Mouse (Mus musculus) heart, adult 2 months (tissue): ENCODE measurements around the gene Map2k5. TPM values are rescaled to one million over a fixed set of nuclear protein-coding genes. Genes with fewer than 3 reads are reported as not detected.
A peak's percentile ranks its signal among the peaks of the same experiment; 100 is the strongest.

ENCODE experiments used
- DNase-seq, 2 experiments: peaks; one replicate each; pipeline ENCODE4 v3.0.0; 2021
- H3K27ac ChIP-seq: fragments of 200-600 bp; 2 replicates; pipeline ENCODE4 v1.8.1; 2022
- H3K27me3 ChIP-seq: fragments of 200-500 bp; 2 replicates; pipeline ENCODE4 v1.6.1; 2012; ENCODE audit warnings: mild to moderate bottlenecking, low read length, inconsistent platforms, mixed read lengths; ENCODE audit not compliant: control insufficient read depth, insufficient read depth
- H3K36me3 ChIP-seq: fragments of 200-500 bp; 2 replicates; pipeline ENCODE4 v1.6.1; 2012; ENCODE audit warnings: low read length, inconsistent platforms; ENCODE audit not compliant: control insufficient read depth, insufficient read depth
- H3K4me1 ChIP-seq: fragments of 200-500 bp; 2 replicates; pipeline ENCODE4 v1.6.1; 2011; ENCODE audit warnings: low read length; ENCODE audit not compliant: control insufficient read depth, insufficient read depth
- H3K4me3 ChIP-seq: fragments of 200-600 bp; 2 replicates; pipeline ENCODE4 v1.8.1; 2022
- H3K79me2 ChIP-seq: fragments of 200-500 bp; replicated peaks from 2 replicates; pipeline ENCODE4 v1.6.1; 2012; ENCODE audit warnings: mild to moderate bottlenecking, inconsistent platforms, low read length, moderate library complexity, mixed read lengths; ENCODE audit not compliant: control insufficient read depth, insufficient read depth
- H3K9ac ChIP-seq: fragments of 200-500 bp; 2 replicates; pipeline ENCODE4 v1.6.1; 2012; ENCODE audit warnings: low read depth, mild to moderate bottlenecking, control low read depth, inconsistent platforms, low read length, mixed read lengths
- CTCF ChIP-seq: fragments of 200-600 bp; IDR thresholded peaks from 2 replicates; pipeline ENCODE4 v1.8.1; 2022; ENCODE audit warnings: antibody characterized with exemption, mild to moderate bottlenecking, moderate library complexity
- EP300 ChIP-seq: fragments of 200-500 bp; IDR thresholded peaks from 2 replicates; pipeline ENCODE4 v1.6.1; 2011; ENCODE audit warnings: low read depth, low read length, control low read depth; ENCODE audit not compliant: insufficient read depth
- POLR2A ChIP-seq: fragments of 200-500 bp; IDR thresholded peaks from 2 replicates; pipeline ENCODE4 v1.6.1; 2011; ENCODE audit warnings: mild to moderate bottlenecking, low read depth, low read length, control low read depth; ENCODE audit not compliant: insufficient read depth
- WGBS: fragments of 180-500 bp; shearing (Covaris S2); methylation state at CpG from one replicate; pipeline ENCODE4 v1.1.7; 2018; 5-methylcytosine and 5-hydroxymethylcytosine counted together
- intact Hi-C: fragments of 180-260 bp; cut with DNase I; formaldehyde crosslinking; loops from one replicate; pipeline ENCODE4 v1.15.1; 2025
- polyA plus RNA-seq: library from polyadenylated mRNA; depleted of rRNA; stranded (reverse); fragments of >200 nt; gene quantifications from 2 replicates; pipeline ENCODE4 v1.2.3, GENCODE M21; 2012
- total RNA-seq, 2 experiments: library from RNA; stranded (reverse); gene quantifications; 2 replicates each; pipeline ENCODE4 v1.2.3; 2021

Gene Map2k5
- total and polyA plus RNA-seq, 3 experiments = 17.9 to 31.8 (median 20.7) TPM

- no peak overlapping the region for H3K4me3 ChIP-seq
- TF ChIP-seq CTCF = no peak
- TF ChIP-seq EP300 = peak; percentile 66; the same call in 1 of the 2 replicates
- TF ChIP-seq POLR2A = no peak
- WGBS = 63% methylated on average over 4 of the region's 4 CpGs
- no peaks in the 10 kb centered on the region for H3K79me2 ChIP-seq
- H3K27ac ChIP-seq = peak overlapping the region; percentile 64
- H3K4me1 ChIP-seq = peaks cover 3% of the 10 kb centered on the region; the same call in 1 of the 2 replicates
- H3K27me3 ChIP-seq = no peaks in the 10 kb centered on the region
- peak; percentile 55 to 70 for DNase-seq
- H3K9ac ChIP-seq = no peak overlapping the region
- intact Hi-C loops = no loop called here
- peaks cover 2% of the 10 kb centered on the region for H3K36me3 ChIP-seq
Observed at GRCm38 (mm10) chr9:63302511-63302910, 75.2 kb downstream of the Map2k5 start.

- TF ChIP-seq CTCF (no peak), POLR2A (no peak), EP300 (no peak)
- H3K4me1 ChIP-seq = peaks cover 10% of the 10 kb centered on the region
- H3K9ac ChIP-seq = no peak overlapping the region
- no peak for DNase-seq
- H3K4me3 ChIP-seq = no peak overlapping the region
- no peaks in the 10 kb centered on the region for H3K79me2 ChIP-seq
- intact Hi-C loops = no loop called here
- H3K27ac ChIP-seq = no peak overlapping the region
- WGBS = 95% methylated on average over 3 of the region's 3 CpGs
- peaks cover 4% of the 10 kb centered on the region for H3K36me3 ChIP-seq
- H3K27me3 ChIP-seq = no peaks in the 10 kb centered on the region
Observed at GRCm38 (mm10) chr9:63298656-63299055, 79.0 kb downstream of the Map2k5 start.

GRCm38 (mm10) chr9:63295551-63295958, 82.1 kb downstream of the Map2k5 start:
- Histone ChIP-seq H3K9ac (no peak overlapping the region), H3K79me2 (no peaks in the 10 kb centered on the region), H3K4me3 (no peak overlapping the region), H3K36me3 (peaks cover 2% of the 10 kb centered on the region; the same call in 1 of the 2 replicates), H3K27me3 (no peaks in the 10 kb centered on the region), H3K27ac (no peak overlapping the region; the same call in 1 of the 2 replicates), H3K4me1 (peaks cover 8% of the 10 kb centered on the region)
- WGBS = 39% methylated on average over 7 of the region's 7 CpGs
- intact Hi-C loops = no loop called here
- TF ChIP-seq EP300 (no peak), POLR2A (no peak), CTCF (no peak)
- DNase-seq = no peak

- intact Hi-C loops = no loop called here
- Histone ChIP-seq H3K79me2 (no peaks in the 10 kb centered on the region), H3K27ac (peak overlapping the region; percentile 10), H3K36me3 (peaks cover 2% of the 10 kb centered on the region; the same call in 1 of the 2 replicates), H3K27me3 (no peaks in the 10 kb centered on the region), H3K9ac (no peak overlapping the region), H3K4me3 (no peak overlapping the region), H3K4me1 (peaks cover 8% of the 10 kb centered on the region)
- no peak for TF ChIP-seq CTCF
- TF ChIP-seq EP300 = no peak
- no peak for TF ChIP-seq POLR2A
- WGBS = 63% methylated on average over 6 of the region's 6 CpGs
- DNase-seq = no peak
Observed at GRCm38 (mm10) chr9:63294846-63295245, 82.9 kb downstream of the Map2k5 start.

- WGBS = 88% methylated on average over 13 of the region's 13 CpGs
- H3K4me3 ChIP-seq = no peak overlapping the region
- H3K27me3 ChIP-seq = no peaks in the 10 kb centered on the region
- no peaks in the 10 kb centered on the region for H3K79me2 ChIP-seq
- TF ChIP-seq CTCF (no peak), EP300 (no peak), POLR2A (no peak)
- peaks cover 2% of the 10 kb centered on the region; the same call in 1 of the 2 replicates for H3K36me3 ChIP-seq
- H3K27ac ChIP-seq = no peak overlapping the region
- peaks cover 8% of the 10 kb centered on the region for H3K4me1 ChIP-seq
- intact Hi-C loops = no loop called here
- H3K9ac ChIP-seq = no peak overlapping the region
- no peak for DNase-seq
Observed at GRCm38 (mm10) chr9:63293781-63294480, 83.8 kb downstream of the Map2k5 start.

- TF ChIP-seq CTCF (no peak), POLR2A (no peak), EP300 (no peak)
- H3K27ac ChIP-seq = no peak overlapping the region
- H3K4me1 ChIP-seq = no peaks in the 10 kb centered on the region
- 80% methylated on average over 4 of the region's 4 CpGs for WGBS
- no peak overlapping the region for H3K4me3 ChIP-seq
- H3K9ac ChIP-seq = no peak overlapping the region
- H3K79me2 ChIP-seq = no peaks in the 10 kb centered on the region
- intact Hi-C loops = no loop called here
- no peak for DNase-seq
- no peaks in the 10 kb centered on the region for H3K27me3 ChIP-seq
- H3K36me3 ChIP-seq = no peaks in the 10 kb centered on the region
Observed at GRCm38 (mm10) chr9:63288676-63289075, 89.0 kb downstream of the Map2k5 start.
